Mouse (Mus musculus): Measurements from ENCODE around the gene Zbtb44.
A peak's percentile ranks its signal among the peaks of the same experiment; 100 is the strongest.

Zbtb44 gene

GRCm38 (mm10) chr9:31058723-31059122 is 28.3 kb downstream of the Zbtb44 start:
- no peak for DNase-seq (ENCODE audit: low read depth in 1 of 2, low spot score in 2 of 2)

DNA sequence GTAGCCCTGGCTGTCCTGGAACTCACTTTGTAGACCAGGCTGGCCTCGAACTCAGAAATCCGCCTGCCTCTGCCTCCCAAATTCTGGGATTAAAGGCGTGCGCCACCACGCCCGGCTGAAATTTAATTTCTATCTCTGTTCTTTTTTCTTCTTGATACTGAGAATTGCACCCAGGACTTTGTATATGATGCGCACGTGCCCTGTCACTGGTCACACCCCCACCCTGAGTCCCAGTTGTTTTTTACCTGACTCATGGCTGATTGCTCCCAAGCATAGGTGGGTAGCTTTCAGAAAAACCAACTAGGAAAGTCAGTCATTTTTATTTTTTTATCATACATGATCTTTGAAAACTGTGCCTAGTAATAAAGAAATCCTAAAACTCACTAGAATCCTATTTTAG is 40.3 kb downstream of the Zbtb44 start:
- no peak for DNase-seq (ENCODE audit: low read depth in 1 of 2, low spot score in 2 of 2)

- no peak for DNase-seq (ENCODE audit: low read depth in 1 of 2, low spot score in 2 of 2)
Measured at GRCm38 (mm10) chr9:31072256-31072655, 41.8 kb downstream of the Zbtb44 start.

DNA sequence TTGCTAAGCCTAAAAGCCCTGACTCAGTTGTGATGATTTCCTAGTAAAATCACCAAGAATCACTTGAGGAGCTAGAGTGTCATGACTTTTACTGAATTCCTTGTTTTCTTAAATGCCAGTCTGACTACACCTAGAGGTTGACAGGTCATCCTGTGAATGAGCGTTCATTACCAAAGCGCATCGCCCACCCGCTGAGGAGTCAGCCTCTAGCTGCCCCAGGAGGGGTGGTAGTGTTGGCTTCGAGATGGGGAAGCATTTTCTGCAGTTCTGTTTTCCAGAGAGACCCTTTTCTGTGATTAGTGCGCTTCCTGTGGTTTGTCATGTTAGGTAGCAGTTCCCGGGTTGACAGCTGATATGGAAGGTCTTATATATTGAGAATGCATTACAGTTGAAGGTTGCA is 43.4 kb downstream of the Zbtb44 start:
- no peak for DNase-seq (ENCODE audit: low read depth in 1 of 2, low spot score in 2 of 2)

DNA sequence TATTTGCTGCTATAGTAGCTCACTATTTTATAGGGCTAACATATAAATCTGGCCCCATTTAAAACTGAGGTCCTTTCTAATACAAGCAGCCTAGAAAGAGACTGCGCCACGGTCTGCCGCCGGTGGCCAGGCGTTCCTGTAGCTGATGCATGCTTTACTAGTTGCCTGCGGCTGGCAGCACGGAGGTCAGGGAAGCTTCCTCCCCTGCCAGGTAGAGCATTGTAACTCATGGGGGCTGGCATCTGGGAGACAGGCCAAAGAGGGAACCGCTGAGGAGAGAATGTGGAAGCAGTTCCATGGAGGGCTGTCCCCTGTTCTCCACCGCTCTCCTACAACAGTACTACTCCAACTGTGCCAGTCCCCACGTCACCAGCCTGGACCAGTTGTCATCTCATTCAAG is 44.4 kb downstream of the Zbtb44 start:
- DNase-seq (ENCODE audit: low read depth in 1 of 2, low spot score in 2 of 2), result no peak

GRCm38 (mm10) chr9:31080726-31081125 is 50.3 kb downstream of the Zbtb44 start:
- DNase-seq (ENCODE audit: low read depth in 1 of 2, low spot score in 2 of 2), result no peak

- DNase-seq (ENCODE audit: low read depth in 1 of 2, low spot score in 2 of 2), result peak in 1 of 2 experiments; percentile 25
Measured at GRCm38 (mm10) chr9:31082054-31082666, 51.7 kb downstream of the Zbtb44 start.

DNA sequence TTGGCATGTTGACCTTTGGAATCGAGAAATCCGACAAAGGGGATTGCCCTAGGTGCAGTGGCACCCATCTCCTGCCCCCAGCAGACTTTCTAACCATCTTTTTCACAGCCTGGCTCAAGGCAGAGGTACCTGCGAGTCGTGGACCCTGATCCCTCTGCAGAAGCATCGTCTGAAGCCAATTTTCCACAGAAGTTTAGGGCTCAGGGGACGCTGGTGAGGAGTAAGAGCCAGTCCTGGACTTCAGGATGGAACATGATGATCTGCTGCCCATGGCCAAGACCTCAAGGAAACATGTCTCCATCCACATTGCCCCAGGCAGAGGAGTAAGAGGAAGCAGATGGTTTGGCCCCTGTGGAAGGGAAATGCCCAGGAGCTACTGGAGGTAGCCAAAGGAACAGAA is 52.3 kb downstream of the Zbtb44 start:
- DNase-seq (ENCODE audit: low read depth in 1 of 2, low spot score in 2 of 2), result no peak

GRCm38 (mm10) chr9:31085556-31085955 is 55.1 kb downstream of the Zbtb44 start:
- DNase-seq (ENCODE audit: low read depth in 1 of 2, low spot score in 2 of 2), result no peak

GRCm38 (mm10) chr9:31086085-31086753 is 55.8 kb downstream of the Zbtb44 start:
- no peak for DNase-seq (ENCODE audit: low read depth in 1 of 2, low spot score in 2 of 2)

DNA sequence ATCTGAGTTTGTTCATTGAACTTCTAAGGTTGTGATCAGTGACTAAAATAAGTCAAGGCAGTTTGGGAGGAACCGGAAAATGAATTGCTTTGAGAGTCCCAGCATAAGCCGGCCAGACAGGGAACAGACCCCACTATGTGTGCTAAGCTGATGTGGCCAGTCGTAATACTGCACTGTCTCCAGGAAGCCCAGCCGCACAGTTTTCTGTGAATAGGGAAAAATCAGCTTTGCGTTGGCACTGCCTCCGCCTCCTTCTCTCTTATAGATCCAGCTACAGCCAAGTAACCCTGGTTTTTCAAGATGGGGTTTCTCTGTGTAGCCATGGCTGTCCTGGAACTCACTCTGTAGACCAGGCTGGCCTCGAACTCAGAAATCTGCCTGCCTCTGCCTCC is 56.3 kb downstream of the Zbtb44 start:
- no peak for DNase-seq (ENCODE audit: low read depth in 1 of 2, low spot score in 2 of 2)

DNA sequence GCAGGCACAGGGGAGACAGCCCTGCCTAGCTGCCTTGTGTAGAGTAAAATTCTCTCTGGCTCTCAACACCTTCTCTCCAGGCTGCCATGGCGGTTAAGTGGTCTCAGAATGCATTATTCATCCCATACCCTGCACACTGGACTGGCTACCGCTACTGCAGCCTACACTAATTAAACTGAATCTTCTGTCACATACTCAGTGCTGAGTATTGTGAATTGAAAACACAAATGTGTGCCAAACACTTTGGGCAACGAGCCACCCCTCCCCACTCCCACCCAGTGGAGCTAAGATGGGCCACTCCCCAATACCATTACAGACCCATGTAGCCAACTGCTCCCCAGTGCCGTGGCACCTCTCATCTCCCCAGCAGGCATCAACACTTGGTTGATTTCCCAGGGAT is 57.0 kb downstream of the Zbtb44 start:
- no peak for DNase-seq (ENCODE audit: low read depth in 1 of 2, low spot score in 2 of 2)

DNA sequence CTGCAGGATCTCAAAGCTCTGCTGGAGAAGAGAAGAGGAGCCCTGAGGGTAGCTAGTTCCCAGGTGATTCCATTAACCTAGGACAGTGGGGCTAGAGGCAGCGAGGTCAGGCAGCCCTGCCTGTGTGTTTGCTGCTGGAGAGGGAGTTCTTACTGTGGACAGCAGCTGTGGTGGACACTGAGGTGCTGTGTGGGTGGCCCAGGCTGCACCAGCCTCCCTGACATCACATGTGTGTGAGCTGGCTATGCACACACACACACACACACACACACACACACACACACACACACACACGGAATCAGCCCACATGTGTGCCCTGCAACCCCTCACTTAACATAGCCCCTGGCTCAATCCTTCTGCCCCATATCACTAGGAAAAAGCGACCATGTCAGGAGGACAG is 57.7 kb downstream of the Zbtb44 start:
- DNase-seq (ENCODE audit: low read depth in 1 of 2, low spot score in 2 of 2), result no peak

- DNase-seq (ENCODE audit: low read depth in 1 of 2, low spot score in 2 of 2), result no peak
Measured at GRCm38 (mm10) chr9:31088883-31089282, 58.4 kb downstream of the Zbtb44 start.

DNA sequence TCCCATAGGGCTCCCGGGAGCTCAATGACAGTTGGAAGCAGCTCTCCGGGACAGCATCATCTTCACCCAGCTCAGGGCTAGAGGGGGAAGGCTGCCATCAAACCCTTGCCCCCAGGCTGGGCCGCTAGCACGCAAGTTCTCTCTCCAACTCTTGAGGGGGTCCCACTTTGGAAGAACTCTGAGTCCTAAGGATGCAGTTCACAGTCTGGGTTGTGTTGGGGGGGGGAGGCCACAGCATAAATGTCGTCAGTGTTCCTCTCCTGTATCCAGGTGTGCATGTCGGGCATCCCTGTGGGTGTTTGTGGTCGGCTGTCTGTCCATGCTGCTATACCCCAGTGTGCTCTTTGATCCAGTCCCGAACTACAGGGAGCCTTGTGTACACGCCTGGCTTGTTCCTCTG is 59.1 kb downstream of the Zbtb44 start:
- no peak for DNase-seq (ENCODE audit: low read depth in 1 of 2, low spot score in 2 of 2)

GRCm38 (mm10) chr9:31090081-31091023 is 59.9 kb downstream of the Zbtb44 start:
- DNase-seq (ENCODE audit: low read depth in 1 of 2, low spot score in 2 of 2), result no peak

DNA sequence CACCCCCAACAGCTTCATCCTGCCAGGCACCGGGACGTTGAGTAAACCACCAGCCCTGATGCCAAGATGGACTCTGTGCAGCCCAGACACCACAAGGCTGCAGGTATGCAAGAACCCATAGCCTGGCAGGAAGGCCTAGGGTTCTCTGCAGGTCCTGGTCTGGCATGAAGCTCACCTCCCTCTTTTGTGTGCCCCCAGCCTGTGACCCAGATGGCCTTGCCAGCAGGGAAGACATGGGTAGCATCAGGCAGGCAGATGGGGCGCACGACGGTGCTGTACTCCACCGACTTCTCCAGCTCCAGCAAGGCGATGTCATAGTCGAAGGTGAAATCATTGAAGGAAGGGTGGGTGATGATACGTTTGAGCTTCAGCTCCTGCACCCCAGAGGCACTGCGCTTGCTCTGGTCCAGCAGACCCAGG is 60.7 kb downstream of the Zbtb44 start:
- no peak for DNase-seq (ENCODE audit: low read depth in 1 of 2, low spot score in 2 of 2)

DNA sequence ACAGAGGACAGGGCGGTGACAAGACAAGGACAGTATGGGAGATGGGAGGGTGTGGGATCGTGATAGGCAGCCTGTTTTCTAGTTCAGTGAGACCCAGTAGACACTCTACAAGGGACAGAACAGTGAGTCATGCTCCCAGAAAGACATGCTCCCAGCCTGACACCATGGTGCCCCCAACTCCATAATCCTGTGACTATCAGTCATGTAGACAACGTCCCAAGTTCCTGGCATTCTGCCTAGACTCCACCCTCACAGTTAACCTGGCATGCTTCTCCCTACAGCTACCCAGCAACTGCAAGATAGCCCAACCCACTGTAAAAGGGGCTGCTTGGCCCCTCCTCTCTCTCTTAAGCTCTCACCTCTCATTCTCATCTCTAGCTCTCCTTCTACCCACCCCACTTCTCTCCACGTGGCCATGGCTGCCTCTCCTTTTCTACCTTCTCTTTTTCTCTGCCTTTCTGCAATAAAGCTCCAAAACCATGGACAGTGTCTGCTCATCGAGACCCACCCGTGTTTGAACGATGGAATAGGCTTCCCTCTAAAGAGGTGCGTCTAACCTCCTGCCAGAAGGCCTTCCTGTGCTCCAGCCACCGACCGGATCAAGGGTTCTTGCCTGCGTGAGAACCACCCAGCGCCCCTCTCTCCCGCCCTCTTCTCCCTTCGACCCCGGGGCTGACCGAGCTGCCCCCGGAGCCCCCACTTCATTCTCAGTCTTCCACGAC is 61.8 kb downstream of the Zbtb44 start:
- no peak for DNase-seq (ENCODE audit: low read depth in 1 of 2, low spot score in 2 of 2)

- no peak for DNase-seq (ENCODE audit: low read depth in 1 of 2, low spot score in 2 of 2)
Measured at GRCm38 (mm10) chr9:31092833-31093195, 62.4 kb downstream of the Zbtb44 start.

DNA sequence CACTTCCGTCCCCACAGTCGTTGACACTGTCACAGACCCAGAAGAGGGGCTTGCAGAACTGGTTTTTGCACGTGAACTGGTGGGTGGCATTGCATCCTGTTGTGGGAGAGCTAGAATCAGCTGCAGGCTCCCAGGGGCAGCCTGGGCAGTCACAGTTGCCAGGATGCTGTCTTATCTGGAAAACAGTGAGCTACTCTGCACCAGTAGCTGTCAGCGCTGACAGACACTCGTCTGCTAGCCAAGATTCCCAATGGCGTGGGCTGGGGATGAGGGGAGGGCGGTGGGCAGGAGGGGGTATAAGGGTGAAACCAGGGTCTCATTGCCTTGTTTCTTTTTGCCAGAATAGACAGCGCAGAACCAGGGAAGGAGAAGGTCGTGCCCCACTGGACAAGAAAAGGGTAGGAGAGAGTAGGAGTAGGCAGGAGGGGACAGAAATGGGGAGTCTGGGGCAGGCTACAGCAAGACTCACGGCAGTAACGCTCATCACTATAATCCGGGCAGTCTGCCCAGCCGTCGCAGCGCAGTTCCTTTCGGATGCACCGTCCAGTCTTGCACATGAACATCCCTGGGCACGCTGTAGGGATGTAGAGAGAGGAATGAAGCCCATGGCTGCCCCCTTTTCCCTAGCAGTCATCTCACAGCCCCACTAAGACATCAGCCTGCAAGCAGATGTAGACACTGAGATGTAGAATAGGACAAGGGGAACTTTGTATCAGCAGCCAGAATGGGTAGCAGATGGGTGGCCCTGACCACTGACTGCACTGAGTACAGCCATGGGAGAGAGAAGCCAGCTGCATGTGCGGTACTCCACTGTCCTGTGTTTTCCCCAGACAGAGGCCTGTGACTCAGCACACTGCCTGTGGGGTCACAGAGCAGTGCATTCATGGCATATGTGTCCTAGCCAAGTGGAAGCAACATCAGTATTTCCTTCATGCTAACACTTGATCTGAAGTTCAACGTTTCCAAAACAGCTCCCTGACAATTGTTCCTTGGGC is 66.9 kb downstream of the Zbtb44 start:
- DNase-seq (ENCODE audit: low read depth in 1 of 2, low spot score in 2 of 2), result no peak

Measured in monocyte, adult 2 months (primary cell).